Mouse (Mus musculus): ENCODE data around the gene Irf9. TPM values are rescaled to one million over a fixed set of nuclear protein-coding genes. Genes with fewer than 3 reads are reported as not detected.

Gene Irf9
- polyA plus RNA-seq, 1 experiment, result 33.2 TPM

- no peak for TF ChIP-seq POLR2A (IDR thresholded peaks at IDR 0.05; ENCODE audit: low read depth, low read length)
- TF ChIP-seq CTCF (IDR thresholded peaks at IDR 0.05; ENCODE audit: borderline replicate concordance, insufficient read depth, low read length), result no peak
- Histone ChIP-seq H3K4me1 (ENCODE audit: control insufficient read depth, insufficient read depth, low read length) (peaks cover 3% of the 10 kb centered on the region; the same call in 1 of the 2 replicates), H3K4me3 (ENCODE audit: insufficient read depth, low read length) (no peak overlapping the region), H3K27ac (ENCODE audit: insufficient read depth, low read length) (no peak overlapping the region)
These were observed 40.1 kb upstream of the Irf9 start for GRCm38 (mm10) chr14:55563249-55563648.

GRCm38 (mm10) chr14:55565748-55566147, 37.6 kb upstream of the Irf9 start:
- H3K4me1 ChIP-seq (ENCODE audit: control insufficient read depth, insufficient read depth, low read length), result peaks cover 3% of the 10 kb centered on the region; the same call in 1 of the 2 replicates

GRCm38 (mm10) chr14:55567496-55567895, 35.9 kb upstream of the Irf9 start:
- Histone ChIP-seq H3K4me1 (ENCODE audit: control insufficient read depth, insufficient read depth, low read length) (no peaks in the 10 kb centered on the region), H3K27ac (ENCODE audit: insufficient read depth, low read length) (no peak overlapping the region), H3K4me3 (ENCODE audit: insufficient read depth, low read length) (no peak overlapping the region)
- TF ChIP-seq CTCF (IDR thresholded peaks at IDR 0.05; ENCODE audit: borderline replicate concordance, insufficient read depth, low read length), result no peak
- no peak for TF ChIP-seq POLR2A (IDR thresholded peaks at IDR 0.05; ENCODE audit: low read depth, low read length)

More at GRCm38 (mm10) chr14:55565748-55566147, 37.6 kb upstream of the Irf9 start:
- no peak for TF ChIP-seq CTCF (IDR thresholded peaks at IDR 0.05; ENCODE audit: borderline replicate concordance, insufficient read depth, low read length)
- no peak for TF ChIP-seq POLR2A (IDR thresholded peaks at IDR 0.05; ENCODE audit: low read depth, low read length)
- Histone ChIP-seq H3K27ac (ENCODE audit: insufficient read depth, low read length) (no peak overlapping the region), H3K4me3 (ENCODE audit: insufficient read depth, low read length) (no peak overlapping the region)

GRCm38 (mm10) chr14:55570588-55570987, 32.8 kb upstream of the Irf9 start:
- H3K27ac ChIP-seq (ENCODE audit: insufficient read depth, low read length), result no peak overlapping the region

GRCm38 (mm10) chr14:55571760-55572159, 31.6 kb upstream of the Irf9 start:
- Histone ChIP-seq H3K27ac (ENCODE audit: insufficient read depth, low read length) (no peak overlapping the region), H3K4me3 (ENCODE audit: insufficient read depth, low read length) (no peak overlapping the region), H3K4me1 (ENCODE audit: control insufficient read depth, insufficient read depth, low read length) (no peaks in the 10 kb centered on the region)
- TF ChIP-seq POLR2A (IDR thresholded peaks at IDR 0.05; ENCODE audit: low read depth, low read length) (no peak), CTCF (IDR thresholded peaks at IDR 0.05; ENCODE audit: borderline replicate concordance, insufficient read depth, low read length) (no peak)

More at GRCm38 (mm10) chr14:55570588-55570987, 32.8 kb upstream of the Irf9 start:
- H3K4me1 ChIP-seq (ENCODE audit: control insufficient read depth, insufficient read depth, low read length), result no peaks in the 10 kb centered on the region
- no peak overlapping the region for H3K4me3 ChIP-seq (ENCODE audit: insufficient read depth, low read length)
- no peak for TF ChIP-seq POLR2A (IDR thresholded peaks at IDR 0.05; ENCODE audit: low read depth, low read length)

GRCm38 (mm10) chr14:55575302-55575701, 28.1 kb upstream of the Irf9 start, which contains the start of gene Fitm1:
TSS of gene Fitm1 (plus strand) at chr14:55575617.
- no peak within 1 kb of the TSS for H3K27ac ChIP-seq (ENCODE audit: insufficient read depth, low read length)

GRCm38 (mm10) chr14:55575711-55576110, 27.7 kb upstream of the Irf9 start:
- H3K4me1 ChIP-seq (ENCODE audit: control insufficient read depth, insufficient read depth, low read length), result no peaks in the 10 kb centered on the region
- H3K4me3 ChIP-seq (ENCODE audit: insufficient read depth, low read length), result no peak overlapping the region
- H3K27ac ChIP-seq (ENCODE audit: insufficient read depth, low read length), result no peak overlapping the region
- TF ChIP-seq POLR2A (IDR thresholded peaks at IDR 0.05; ENCODE audit: low read depth, low read length), result no peak
- no peak for TF ChIP-seq CTCF (IDR thresholded peaks at IDR 0.05; ENCODE audit: borderline replicate concordance, insufficient read depth, low read length)

More at GRCm38 (mm10) chr14:55575302-55575701, 28.1 kb upstream of the Irf9 start, which contains the start of gene Fitm1:
- no peaks in the 10 kb centered on the region for H3K4me1 ChIP-seq (ENCODE audit: control insufficient read depth, insufficient read depth, low read length)
- no peak within 1 kb of the TSS for H3K4me3 ChIP-seq (ENCODE audit: insufficient read depth, low read length)
- TF ChIP-seq CTCF (IDR thresholded peaks at IDR 0.05; ENCODE audit: borderline replicate concordance, insufficient read depth, low read length) (no peak), POLR2A (IDR thresholded peaks at IDR 0.05; ENCODE audit: low read depth, low read length) (no peak)

GRCm38 (mm10) chr14:55576376-55576775, 27.0 kb upstream of the Irf9 start:
- Histone ChIP-seq H3K27ac (ENCODE audit: insufficient read depth, low read length) (no peak overlapping the region), H3K4me3 (ENCODE audit: insufficient read depth, low read length) (no peak overlapping the region)

GRCm38 (mm10) chr14:55577871-55578667, 25.3 kb upstream of the Irf9 start, which contains the start of gene Psme1:
TSS of gene Psme1 (plus strand) at chr14:55578123.
- Histone ChIP-seq H3K27ac (ENCODE audit: insufficient read depth, low read length) (peak within 1 kb of the TSS; percentile 30; the same call in 1 of the 2 replicates), H3K4me3 (ENCODE audit: insufficient read depth, low read length) (peak within 1 kb of the TSS; percentile 82), H3K4me1 (ENCODE audit: control insufficient read depth, insufficient read depth, low read length) (no peaks in the 10 kb centered on the region)
- peak; percentile 73 for TF ChIP-seq POLR2A (IDR thresholded peaks at IDR 0.05; ENCODE audit: low read depth, low read length)
- TF ChIP-seq CTCF (IDR thresholded peaks at IDR 0.05; ENCODE audit: borderline replicate concordance, insufficient read depth, low read length), result no peak

More at GRCm38 (mm10) chr14:55576376-55576775, 27.0 kb upstream of the Irf9 start:
- H3K4me1 ChIP-seq (ENCODE audit: control insufficient read depth, insufficient read depth, low read length), result no peaks in the 10 kb centered on the region
- no peak for TF ChIP-seq CTCF (IDR thresholded peaks at IDR 0.05; ENCODE audit: borderline replicate concordance, insufficient read depth, low read length)
- TF ChIP-seq POLR2A (IDR thresholded peaks at IDR 0.05; ENCODE audit: low read depth, low read length), result no peak

- Histone ChIP-seq H3K4me3 (ENCODE audit: insufficient read depth, low read length) (peak overlapping the region; percentile 82), H3K4me1 (ENCODE audit: control insufficient read depth, insufficient read depth, low read length) (no peaks in the 10 kb centered on the region), H3K27ac (ENCODE audit: insufficient read depth, low read length) (no peak overlapping the region)
- TF ChIP-seq CTCF (IDR thresholded peaks at IDR 0.05; ENCODE audit: borderline replicate concordance, insufficient read depth, low read length) (no peak), POLR2A (IDR thresholded peaks at IDR 0.05; ENCODE audit: low read depth, low read length) (no peak)
These were observed 24.6 kb upstream of the Irf9 start for GRCm38 (mm10) chr14:55578668-55579269.
